Mouse (Mus musculus) adrenal gland, postnatal 4 days (tissue): ENCODE data around the gene Kif26a. TPM values are rescaled to one million over a fixed set of nuclear protein-coding genes. Genes with fewer than 3 reads are reported as not detected.

Experiments used
- DNase-seq, 2 experiments: peaks; one replicate each; pipeline ENCODE4 v3.0.0; 2021 to 2022; ENCODE audit warnings: low spot score in 2 of 2, mixed read lengths in 2 of 2
- total RNA-seq, 2 experiments: library from RNA; stranded (reverse); gene quantifications; 2 replicates each; pipeline ENCODE4 v1.2.3; 2021

Gene Kif26a
- total RNA-seq, 2 experiments from 2014 or later: 38.1 to 39.2 TPM

DNA sequence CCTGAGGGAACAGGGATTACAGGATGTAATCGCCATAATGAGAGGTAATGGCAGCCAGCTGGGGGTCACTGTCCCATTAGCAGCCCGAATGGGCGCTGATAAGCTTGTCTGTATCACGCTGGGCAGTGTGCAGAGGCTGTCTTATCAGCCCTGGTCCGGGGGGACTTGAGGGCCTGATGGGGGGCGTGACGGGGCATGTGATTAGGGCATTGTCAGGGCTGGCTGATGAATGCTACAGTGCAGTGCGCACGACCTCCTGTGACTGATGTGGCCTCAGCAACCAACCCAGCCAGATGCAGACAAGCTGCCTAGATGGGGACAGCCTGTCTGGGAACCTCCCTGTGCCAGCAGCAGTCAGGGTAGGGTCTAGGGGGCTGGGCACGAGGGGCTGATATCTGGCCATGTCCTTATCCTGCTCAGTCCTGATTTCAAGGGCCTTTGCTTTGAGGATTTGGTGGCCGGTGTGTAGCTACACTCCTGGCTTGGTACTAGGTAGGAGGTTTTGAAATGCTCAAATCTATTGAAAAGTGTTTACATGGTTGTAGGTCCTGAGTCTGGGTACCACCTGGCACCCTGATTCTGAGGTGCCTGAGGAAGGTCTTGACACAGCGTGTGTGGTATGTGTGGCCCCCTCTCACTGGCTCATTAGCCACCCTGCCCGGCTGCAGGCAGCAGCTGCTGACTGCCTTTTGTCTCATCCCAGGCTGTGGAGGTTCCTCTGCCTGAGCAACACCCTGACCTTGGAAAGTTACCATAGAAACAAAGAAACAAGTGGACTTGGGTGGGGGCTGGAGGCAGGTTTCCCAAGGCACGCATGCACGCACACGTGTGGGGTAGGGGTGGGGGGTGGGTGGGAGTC is 18.2 kb downstream of the Kif26a start:
- no peak for DNase-seq

GRCm38 (mm10) chr12:112164840-112165219 is 18.8 kb downstream of the Kif26a start:
- no peak for DNase-seq

- DNase-seq: no peak
Measured at GRCm38 (mm10) chr12:112169240-112169639, 23.2 kb downstream of the Kif26a start.

GRCm38 (mm10) chr12:112170671-112171574 is 24.9 kb downstream of the Kif26a start:
- DNase-seq: no peak

DNA sequence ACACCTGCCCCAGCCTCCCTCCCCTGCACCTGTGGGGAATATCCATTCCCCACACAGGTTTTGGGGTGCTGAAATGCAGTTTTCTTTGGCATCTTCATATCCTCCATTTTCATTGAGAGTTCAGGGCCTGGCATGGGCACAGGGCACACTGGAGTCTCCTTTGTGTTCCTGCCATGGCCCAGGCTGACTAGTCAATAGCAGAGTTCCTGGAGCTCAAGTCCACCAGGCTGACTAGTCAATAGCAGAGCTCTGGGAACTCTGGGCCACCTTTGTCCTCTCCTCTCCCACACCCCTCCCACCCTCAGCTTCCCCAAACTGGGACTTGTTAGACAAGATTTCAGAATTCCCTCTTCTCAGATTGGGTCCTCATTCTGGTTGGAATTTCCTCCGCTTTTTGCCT is 25.6 kb downstream of the Kif26a start:
- no peak for DNase-seq

GRCm38 (mm10) chr12:112172214-112172613 is 26.2 kb downstream of the Kif26a start:
- no peak for DNase-seq

GRCm38 (mm10) chr12:112177679-112178078 is 31.7 kb downstream of the Kif26a start:
- no peak for DNase-seq

DNA sequence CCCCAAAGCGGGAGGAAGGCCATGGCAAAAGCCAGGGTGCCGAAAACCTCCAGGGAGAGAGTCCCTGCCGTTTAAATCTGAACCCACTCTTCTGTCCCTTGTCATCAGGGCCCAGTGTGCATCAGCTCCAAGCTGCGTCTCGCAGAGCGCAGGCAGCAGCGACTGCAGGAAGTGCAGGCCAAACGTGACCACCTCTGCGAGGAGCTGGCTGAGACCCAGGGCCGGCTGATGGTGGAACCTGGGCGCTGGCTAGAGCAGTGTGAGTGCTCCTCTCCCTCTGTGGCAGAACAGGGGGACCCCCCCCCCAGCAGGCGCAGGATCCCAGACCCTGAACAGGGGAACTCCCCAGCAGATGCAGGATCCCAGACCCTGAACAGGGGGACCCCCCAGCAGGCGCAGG is 33.7 kb downstream of the Kif26a start:
- no peak for DNase-seq

DNA sequence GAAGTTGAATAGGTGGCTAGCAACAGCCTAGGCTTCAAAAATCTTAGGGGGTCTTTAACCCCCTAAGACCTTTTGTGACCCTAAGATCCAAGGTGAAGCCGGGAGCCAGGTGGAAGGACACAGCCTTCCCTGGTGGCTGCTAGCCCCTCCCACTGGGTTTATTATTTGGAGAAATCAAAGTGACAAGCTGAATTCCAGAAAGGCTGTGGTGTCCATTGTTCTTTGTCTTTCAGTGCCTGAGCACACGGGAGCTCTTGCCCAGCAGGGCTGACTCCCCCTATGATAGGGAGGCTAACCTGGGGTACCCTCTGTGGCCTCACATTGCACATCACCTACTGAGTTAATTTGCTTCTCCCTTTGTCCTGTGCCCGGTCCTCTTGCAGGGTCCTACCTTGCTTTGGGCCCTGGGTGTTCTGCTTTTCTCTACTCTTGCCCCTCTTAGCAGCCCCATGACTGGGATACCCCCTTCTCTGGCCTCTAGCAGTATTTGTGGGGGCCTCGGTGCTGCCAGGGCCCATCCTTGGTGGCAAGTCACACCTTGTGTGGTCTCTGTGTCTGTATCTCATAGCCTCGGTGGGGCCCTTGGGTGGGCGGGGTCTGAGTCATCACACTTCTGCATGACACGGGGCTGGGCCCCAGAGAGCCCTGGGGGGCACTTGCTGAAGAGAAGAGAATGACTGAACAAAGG is 36.1 kb downstream of the Kif26a start:
- DNase-seq: no peak

DNA sequence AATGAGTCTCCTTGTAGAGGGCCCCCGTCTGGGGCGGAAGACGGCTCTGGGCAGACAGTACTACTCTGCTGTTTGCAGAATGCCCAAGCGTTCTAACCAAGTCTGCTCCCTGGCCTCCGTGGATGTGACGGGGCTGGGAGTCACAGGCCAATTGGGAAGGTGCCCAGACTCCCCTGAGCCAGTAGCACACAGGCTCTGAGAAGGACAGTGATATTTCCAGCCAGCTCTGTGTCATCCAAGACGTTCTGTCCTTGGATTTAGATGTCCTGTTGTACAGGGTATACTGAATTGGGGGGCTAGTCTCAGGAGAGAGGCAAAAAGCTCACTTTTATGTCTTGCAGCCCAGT is 36.6 kb downstream of the Kif26a start:
- no peak for DNase-seq

- no peak for DNase-seq
Measured at GRCm38 (mm10) chr12:112183675-112184074, 37.7 kb downstream of the Kif26a start.

GRCm38 (mm10) chr12:112184390-112184789 is 38.4 kb downstream of the Kif26a start:
- DNase-seq: no peak

DNA sequence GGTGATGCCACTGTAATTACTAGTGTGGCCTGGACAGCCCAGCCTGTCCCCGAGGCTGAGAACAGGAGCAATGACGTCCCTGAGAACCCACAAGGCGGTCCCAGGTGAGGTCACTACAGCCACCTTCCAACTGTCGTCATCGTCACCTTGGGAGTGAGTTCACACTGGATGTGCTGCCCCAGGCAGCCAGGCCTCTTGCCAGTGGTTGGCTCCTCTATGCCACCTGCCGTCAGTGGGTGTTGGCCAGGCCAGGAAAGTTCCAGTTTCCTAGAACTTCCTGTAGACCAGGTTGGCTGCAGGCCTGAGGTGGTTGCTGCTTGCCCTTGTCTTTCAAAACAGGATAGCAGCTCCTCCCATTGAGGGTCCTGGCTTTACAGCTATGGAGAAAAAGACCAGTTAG is 40.9 kb downstream of the Kif26a start:
- DNase-seq: no peak

DNA sequence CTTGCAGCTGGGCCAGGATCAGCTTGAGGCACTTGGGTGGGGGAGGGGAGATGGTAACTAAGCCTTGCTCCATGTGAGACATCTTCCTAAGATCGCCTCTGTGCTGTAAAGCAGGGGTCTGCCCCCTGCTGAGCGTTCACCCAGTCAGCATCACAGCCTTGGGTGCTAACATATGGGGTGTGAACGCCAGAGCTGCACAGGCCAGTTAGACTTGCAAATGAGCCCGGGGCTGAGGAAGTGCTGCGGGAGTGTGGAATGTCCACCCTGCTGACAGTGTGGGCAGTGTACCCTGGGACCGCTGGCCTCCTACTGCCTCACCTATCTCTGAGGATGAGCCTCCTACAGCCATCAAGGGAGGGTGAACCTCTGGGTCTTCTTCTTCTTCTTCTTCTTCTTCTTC is 45.7 kb downstream of the Kif26a start:
- DNase-seq: no peak

DNA sequence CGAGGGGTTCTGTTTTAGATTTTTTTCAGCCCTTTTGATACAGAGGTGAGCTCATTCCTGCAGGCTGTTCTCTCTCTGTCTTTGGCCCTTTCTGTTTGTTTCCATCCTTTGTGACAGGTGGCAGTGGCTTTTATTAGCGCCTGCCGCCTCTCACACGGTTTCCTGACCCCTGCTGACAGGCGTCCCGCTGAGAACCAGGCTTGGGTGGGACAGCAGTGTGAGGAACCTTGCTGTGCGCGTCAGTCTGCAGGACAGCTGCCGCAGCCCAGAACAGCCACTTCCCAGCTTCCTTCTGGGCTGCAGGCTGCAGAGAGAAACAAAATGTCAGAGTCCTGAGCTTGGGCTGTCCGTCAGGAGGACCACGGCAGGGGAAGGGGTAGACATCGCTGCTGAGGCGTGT is 49.0 kb downstream of the Kif26a start:
- DNase-seq: no peak

DNA sequence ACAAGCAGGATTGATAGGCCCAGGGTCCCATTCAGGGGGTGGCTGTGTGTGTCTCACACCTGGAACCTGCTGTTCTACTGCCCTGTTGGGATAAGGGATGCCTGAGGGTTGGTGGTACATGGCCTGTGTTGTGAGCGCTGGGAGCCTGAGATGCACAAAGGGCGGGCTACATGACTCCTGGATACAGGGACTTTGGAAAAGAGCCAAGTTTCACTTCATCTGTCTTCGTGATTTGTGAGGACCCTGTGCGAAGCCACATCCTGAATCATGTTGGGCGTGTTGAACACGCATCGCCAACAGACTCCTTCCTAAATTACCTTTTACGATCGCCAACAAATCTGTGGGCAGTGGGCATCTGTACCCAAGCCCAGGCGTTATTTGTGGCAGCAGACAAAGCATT is 50.6 kb downstream of the Kif26a start:
- no peak for DNase-seq

DNA sequence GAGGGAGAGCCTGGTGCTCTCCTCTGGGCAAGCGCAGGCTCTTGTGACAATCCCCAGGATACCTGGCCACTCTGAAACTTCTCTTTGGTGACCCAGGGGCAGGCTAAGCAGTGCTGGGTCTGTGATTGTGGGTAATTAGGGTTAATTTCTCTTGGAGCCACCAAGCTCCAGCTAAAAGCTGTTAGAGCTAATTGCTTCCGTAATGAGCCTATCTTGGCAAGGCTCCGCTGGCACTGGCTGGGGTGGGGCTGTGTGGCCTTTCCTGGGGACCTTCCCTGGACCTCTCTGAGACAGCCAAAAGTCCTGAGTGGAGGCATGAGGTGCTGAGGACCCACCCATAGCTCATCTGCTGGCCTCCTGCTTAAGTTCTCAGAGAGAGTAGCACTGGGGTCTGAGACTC is 53.4 kb downstream of the Kif26a start:
- DNase-seq: no peak

GRCm38 (mm10) chr12:112200045-112200444 is 54.0 kb downstream of the Kif26a start:
- DNase-seq: no peak

- DNase-seq: no peak
Measured at GRCm38 (mm10) chr12:112207163-112207562, 61.2 kb downstream of the Kif26a start.

- no peak for DNase-seq
Measured at GRCm38 (mm10) chr12:112207734-112208133, 61.7 kb downstream of the Kif26a start.

- DNase-seq: no peak
Measured at GRCm38 (mm10) chr12:112210622-112211021, 64.6 kb downstream of the Kif26a start.

GRCm38 (mm10) chr12:112214441-112214857 is 68.4 kb downstream of the Kif26a start:
- peak in 1 of 2 experiments; percentile 27 for DNase-seq
